Mouse (Mus musculus) c-Kit-positive CD71-negative TER-119-negative erythroid progenitor cells, embryonic 14.5 days (primary cell): ENCODE data around the gene Grin2d.

ENCODE experiments used
- DNase-seq: peaks from one replicate; pipeline ENCODE4 v3.0.0-alpha.2; 2013; ENCODE audit warnings: low read depth

Grin2d gene

GRCm38 (mm10) chr7:45782271-45782670 is 95.9 kb downstream of the Grin2d start:
- no peak for DNase-seq
